Mouse (Mus musculus) E14TG2a.4 (cell line): Measurements from ENCODE around the gene Itprip.
A peak's percentile ranks its signal among the peaks of the same experiment; 100 is the strongest.

Experiments used
- H3K27me3 ChIP-seq: 2 replicates; pipeline ENCODE4 v1.6.1; 2014; ENCODE audit warnings: low read length, control low read depth; ENCODE audit not compliant: insufficient read depth
- H3K36me3 ChIP-seq: 2 replicates; pipeline ENCODE4 v1.6.1; 2014; ENCODE audit warnings: low read length, control low read depth; ENCODE audit not compliant: insufficient read depth
- H3K4me1 ChIP-seq: replicated peaks from 2 replicates; pipeline ENCODE4 v1.6.1; 2014; ENCODE audit warnings: low read depth, low read length, control low read depth
- H3K4me3 ChIP-seq: replicated peaks from 2 replicates; pipeline ENCODE4 v1.5.1; 2014; ENCODE audit warnings: mild to moderate bottlenecking, low read length
- H3K9me3 ChIP-seq: 2 replicates; pipeline ENCODE4 v1.6.1; 2014; ENCODE audit warnings: low read length, control low read depth
- CTCF ChIP-seq: conservative IDR thresholded peaks from 2 replicates; pipeline ENCODE4 v1.5.1; 2014; ENCODE audit warnings: low read length
- NANOG ChIP-seq: IDR thresholded peaks from 2 replicates; pipeline ENCODE4 v1.6.1; 2014; ENCODE audit warnings: borderline replicate concordance, low read length, mixed read lengths
- POU5F1 ChIP-seq: IDR thresholded peaks from 2 replicates; pipeline ENCODE4 v1.6.1; 2014; ENCODE audit warnings: low read length, borderline replicate concordance

The Itprip gene

GRCm38 (mm10) chr19:47885191-47885743 is 33.8 kb downstream of the Itprip start:
- Histone ChIP-seq H3K4me3 (no peak overlapping the region), H3K4me1 (no peaks in the 10 kb centered on the region), H3K9me3 (no peaks in the 10 kb centered on the region), H3K27me3 (peaks cover 4% of the 10 kb centered on the region; the same call in 1 of the 2 replicates), H3K36me3 (no peaks in the 10 kb centered on the region)
- TF ChIP-seq NANOG, result no peak
- no peak for TF ChIP-seq POU5F1
- TF ChIP-seq CTCF, result no peak

DNA sequence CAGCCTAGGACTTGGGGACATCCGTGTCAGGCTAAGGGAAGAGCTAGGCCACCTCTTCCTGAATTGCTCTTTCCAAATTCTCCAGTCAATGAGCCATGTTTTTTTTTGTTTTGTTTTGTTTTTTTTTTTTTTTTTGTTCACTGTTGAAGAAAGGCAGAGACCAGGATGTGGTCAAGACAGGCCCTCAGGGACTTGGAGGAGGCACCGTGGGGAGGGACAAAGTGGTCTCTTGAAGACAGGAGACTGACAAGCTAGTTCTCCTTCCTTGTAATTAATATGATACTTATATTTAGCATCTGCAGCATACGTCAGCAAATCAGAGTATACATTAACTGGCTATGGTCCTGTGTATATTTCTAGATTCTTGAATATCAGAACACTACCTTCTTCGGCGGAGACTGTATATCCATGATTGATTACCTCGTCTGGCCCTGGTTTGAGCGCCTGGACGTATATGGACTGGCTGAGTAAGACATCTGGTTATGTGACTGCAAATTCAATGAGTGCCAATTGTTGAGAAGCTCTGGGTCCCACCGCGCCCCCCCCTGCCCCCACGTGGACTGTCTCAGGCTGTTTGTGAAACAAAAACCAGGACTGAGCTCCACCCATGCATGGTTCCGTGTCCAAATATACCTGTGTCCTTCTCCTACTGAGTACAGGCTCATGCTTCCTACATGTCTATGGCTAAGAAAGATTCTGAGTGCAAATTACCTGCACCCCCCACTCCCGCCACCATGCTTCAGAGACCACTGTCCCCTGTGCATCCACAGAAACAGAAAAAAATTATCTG is 34.6 kb downstream of the Itprip start:
- Histone ChIP-seq H3K9me3 (no peaks in the 10 kb centered on the region), H3K36me3 (no peaks in the 10 kb centered on the region), H3K27me3 (peaks cover 4% of the 10 kb centered on the region; the same call in 1 of the 2 replicates), H3K4me1 (peaks cover 4% of the 10 kb centered on the region; the same call in 1 of the 2 replicates), H3K4me3 (no peak overlapping the region)
- TF ChIP-seq POU5F1, result no peak
- no peak for TF ChIP-seq CTCF
- no peak for TF ChIP-seq NANOG

GRCm38 (mm10) chr19:47882882-47883254 is 36.2 kb downstream of the Itprip start:
- Histone ChIP-seq H3K4me3 (no peak overlapping the region), H3K4me1 (peaks cover 11% of the 10 kb centered on the region; the same call in 1 of the 2 replicates), H3K27me3 (peaks cover 11% of the 10 kb centered on the region; the same call in 1 of the 2 replicates), H3K36me3 (no peaks in the 10 kb centered on the region), H3K9me3 (no peaks in the 10 kb centered on the region)
- TF ChIP-seq NANOG, result no peak
- no peak for TF ChIP-seq POU5F1
- no peak for TF ChIP-seq CTCF

DNA sequence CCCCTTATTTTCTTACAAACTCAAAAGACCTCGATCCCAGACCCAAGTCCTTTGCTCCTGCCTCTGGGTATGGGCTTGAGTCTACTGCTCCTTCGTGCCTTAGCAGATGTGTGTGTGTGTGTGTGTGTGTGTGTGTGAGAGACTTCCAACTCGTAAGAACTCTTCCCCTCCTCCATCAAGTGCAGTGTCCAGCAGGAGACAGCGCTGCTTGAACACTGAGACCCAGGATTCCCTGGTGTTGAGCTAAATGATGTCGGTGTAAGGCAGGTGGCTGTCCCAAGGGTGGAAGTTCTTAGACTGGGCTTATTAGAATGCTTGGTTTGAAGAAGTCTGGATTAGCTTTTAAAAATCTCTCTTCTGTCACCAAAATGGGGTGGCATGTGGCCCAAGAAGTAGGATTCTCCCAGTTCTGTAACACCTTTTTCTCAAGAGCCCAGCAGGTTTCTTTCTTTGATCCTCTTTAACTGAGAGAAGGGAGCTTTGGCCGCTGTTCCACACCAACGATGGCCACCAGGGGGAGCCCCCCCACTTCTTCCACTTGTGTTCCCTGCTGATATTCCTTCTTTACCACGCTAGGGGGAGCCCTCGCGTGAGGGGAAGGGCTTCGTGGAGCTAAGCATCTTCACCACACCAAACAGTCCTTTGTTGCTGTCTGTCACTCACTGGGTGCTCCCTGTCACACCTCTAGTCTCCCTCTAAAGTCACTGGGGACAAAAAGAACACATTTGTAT is 36.8 kb downstream of the Itprip start:
- Histone ChIP-seq H3K4me1 (peaks cover 12% of the 10 kb centered on the region; the same call in 1 of the 2 replicates), H3K27me3 (peaks cover 14% of the 10 kb centered on the region; the same call in 1 of the 2 replicates), H3K9me3 (no peaks in the 10 kb centered on the region), H3K36me3 (no peaks in the 10 kb centered on the region), H3K4me3 (no peak overlapping the region)
- TF ChIP-seq CTCF (peak; percentile 95), POU5F1 (no peak), NANOG (no peak)

GRCm38 (mm10) chr19:47881538-47881937 is 37.6 kb downstream of the Itprip start:
- peaks cover 22% of the 10 kb centered on the region; the same call in 1 of the 2 replicates for H3K27me3 ChIP-seq
- no peak overlapping the region for H3K4me3 ChIP-seq
- H3K4me1 ChIP-seq, result peaks cover 13% of the 10 kb centered on the region
- no peaks in the 10 kb centered on the region for H3K9me3 ChIP-seq
- TF ChIP-seq CTCF, result no peak
- TF ChIP-seq NANOG, result no peak
- TF ChIP-seq POU5F1, result no peak
- no peaks in the 10 kb centered on the region for H3K36me3 ChIP-seq

- Histone ChIP-seq H3K4me3 (0 out of 2 replicates have a peak overlapping the region, but pooled peaks have one; percentile 5), H3K9me3 (no peaks in the 10 kb centered on the region), H3K27me3 (peaks cover 55% of the 10 kb centered on the region), H3K36me3 (no peaks in the 10 kb centered on the region), H3K4me1 (peaks cover 28% of the 10 kb centered on the region)
- TF ChIP-seq POU5F1 (no peak), NANOG (no peak), CTCF (no peak)
Measured at GRCm38 (mm10) chr19:47876252-47876651, 42.8 kb downstream of the Itprip start.

GRCm38 (mm10) chr19:47871515-47871914 is 47.6 kb downstream of the Itprip start:
- H3K9me3 ChIP-seq, result no peaks in the 10 kb centered on the region
- H3K36me3 ChIP-seq, result no peaks in the 10 kb centered on the region
- H3K4me3 ChIP-seq, result no peak overlapping the region
- TF ChIP-seq CTCF, result no peak
- TF ChIP-seq POU5F1, result no peak
- no peak for TF ChIP-seq NANOG
- peaks cover 15% of the 10 kb centered on the region for H3K4me1 ChIP-seq
- H3K27me3 ChIP-seq, result peaks cover 55% of the 10 kb centered on the region

DNA sequence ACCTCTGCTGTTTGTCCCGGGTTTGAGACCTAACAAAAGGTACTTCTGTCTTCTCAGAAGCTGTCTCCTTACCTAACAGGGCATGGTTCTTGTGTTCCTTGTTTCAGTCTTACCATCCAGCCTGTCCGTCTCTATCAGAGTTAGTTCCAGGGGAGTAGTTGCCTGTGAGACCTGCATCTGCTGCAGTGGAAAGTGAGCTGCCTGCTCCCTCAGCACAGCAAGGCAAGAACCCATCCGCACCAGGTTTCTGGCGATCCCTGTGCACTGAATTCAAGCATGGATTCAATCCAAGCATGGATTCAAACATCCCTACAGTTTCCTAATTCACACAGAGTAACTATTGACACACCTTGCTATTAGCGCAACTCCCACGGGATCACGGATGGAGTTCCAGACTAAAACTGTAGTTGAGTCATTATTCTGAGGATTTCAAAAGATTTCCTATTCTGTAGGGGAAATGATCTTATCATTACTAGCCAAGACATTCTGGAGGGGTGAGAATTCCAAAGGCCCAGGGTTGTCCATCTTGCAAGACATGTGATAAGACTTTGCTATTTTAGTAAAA is 48.9 kb downstream of the Itprip start:
- TF ChIP-seq NANOG (no peak), CTCF (no peak), POU5F1 (no peak)
- peaks cover 50% of the 10 kb centered on the region for H3K27me3 ChIP-seq
- no peaks in the 10 kb centered on the region for H3K36me3 ChIP-seq
- no peaks in the 10 kb centered on the region for H3K9me3 ChIP-seq
- peaks cover 9% of the 10 kb centered on the region for H3K4me1 ChIP-seq
- no peak overlapping the region for H3K4me3 ChIP-seq
